In the genomic region with DNA sequence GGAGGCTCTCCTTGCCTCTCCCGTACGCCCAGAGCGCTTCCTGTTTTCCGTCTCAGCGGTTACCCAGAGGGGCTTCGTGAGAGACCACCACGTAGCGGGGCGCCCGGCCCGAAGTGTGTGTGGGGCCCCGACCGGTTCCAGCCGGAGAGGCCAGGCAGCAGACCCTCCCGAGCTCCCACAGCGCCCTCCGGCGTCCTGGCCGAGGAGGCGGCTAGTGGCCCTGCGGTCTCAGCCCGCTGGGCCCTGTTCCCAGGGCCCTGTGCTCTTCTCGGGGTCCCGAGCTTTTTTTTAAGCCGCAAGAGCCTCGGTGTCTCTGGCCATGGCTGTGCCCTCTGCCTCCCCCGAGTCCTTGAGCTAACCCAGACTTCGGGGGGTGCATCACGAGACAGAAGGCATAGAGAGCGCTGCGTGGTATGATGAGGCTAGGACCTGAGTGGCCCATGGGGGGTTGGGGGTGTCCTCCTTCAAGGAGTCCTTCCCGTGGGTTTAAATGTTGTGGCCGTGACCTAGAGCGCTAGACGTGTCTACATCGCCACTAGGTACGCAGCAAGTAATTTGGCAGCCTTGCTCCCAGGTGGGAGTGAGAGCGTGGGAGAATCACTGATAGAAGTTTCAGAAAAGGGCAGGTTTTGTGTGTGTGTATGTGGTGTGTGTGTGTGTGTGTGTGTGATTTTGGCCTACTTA, we compare ENCODE assay signal across 8 mouse cellular contexts. TPM values are rescaled to one million over a fixed set of nuclear protein-coding genes. Genes with fewer than 3 reads are reported as not detected.
DNase-seq lines count a peak whose midpoint lies in the region; ATAC-seq and TF ChIP-seq lines count a peak whose summit lies in the region.

No protein-coding gene starts in this region.

- H3K79me2 ChIP-seq in myocyte (ENCODE audit: control insufficient read depth, insufficient read depth): peaks cover 10% of the 10 kb centered on the region

- peak overlapping the region; percentile 98 for H3K4me2 ChIP-seq in forebrain, embryonic 11.5 days (ENCODE audit: low read depth, low read length, severe bottlenecking)
- H3K4me2 ChIP-seq in liver, embryonic 11.5 days: peak overlapping the region; percentile 97
- peak overlapping the region; percentile 86 for H3K4me2 ChIP-seq in myocyte (ENCODE audit: low read depth)

- H3K27ac ChIP-seq in layer of hippocampus, adult 2 months: peak overlapping the region; percentile 97
- peak overlapping the region; percentile 85 for H3K27ac ChIP-seq in forebrain, embryonic 11.5 days (ENCODE audit: low read depth, low read length)
- H3K27ac ChIP-seq in liver, embryonic 11.5 days (ENCODE audit: low read depth, low read length): peak overlapping the region; percentile 86

- H3K4me1 ChIP-seq in forebrain, embryonic 11.5 days (replicated peaks; ENCODE audit: control insufficient read depth, insufficient read depth, low read length): peaks cover 8% of the 10 kb centered on the region
- peaks cover 13% of the 10 kb centered on the region for H3K4me1 ChIP-seq in liver, embryonic 11.5 days (replicated peaks; ENCODE audit: control insufficient read depth, insufficient read depth, low read length)

- TF ChIP-seq POLR2A in myocyte (IDR thresholded peaks at IDR 0.05; ENCODE audit: insufficient read length, low read depth): no peak

- peak overlapping the region; percentile 94 for H3K9ac ChIP-seq in forebrain, embryonic 11.5 days (ENCODE audit: low read length)
- H3K9ac ChIP-seq in liver, embryonic 11.5 days (ENCODE audit: low read depth, low read length): peak overlapping the region; percentile 95

- peak overlapping the region; percentile 95 for H3K4me3 ChIP-seq in layer of hippocampus, adult 2 months
- H3K4me3 ChIP-seq in forebrain, embryonic 11.5 days (ENCODE audit: low read depth, low read length): peak overlapping the region; percentile 84
- H3K4me3 ChIP-seq in liver, embryonic 11.5 days (ENCODE audit: low read depth, low read length): peak overlapping the region; percentile 89
- H3K4me3 ChIP-seq in myocyte: peak overlapping the region; percentile 76

- H3K9me3 ChIP-seq in forebrain, embryonic 11.5 days (ENCODE audit: control insufficient read depth, low read length): no peaks in the 10 kb centered on the region
- no peaks in the 10 kb centered on the region for H3K9me3 ChIP-seq in liver, embryonic 11.5 days (ENCODE audit: control insufficient read depth, low read length)

- peak; percentile 8 to 13 for DNase-seq in layer of hippocampus, adult 2 months (ENCODE audit: low spot score in 2 of 2)
- DNase-seq in layer of hippocampus, adult 9-10 months (ENCODE audit: low spot score): no peak
- peak; percentile 64 for DNase-seq in brain, adult 2 months (ENCODE audit: low read depth, low spot score)
- peak; percentile 91 for DNase-seq in forebrain, embryonic 11.5 days (ENCODE audit: low spot score)
- no peak for DNase-seq in liver, embryonic 11.5 days (ENCODE audit: low spot score)
- DNase-seq in adrenal gland, adult 2 months: no peak

- TF ChIP-seq CTCF in layer of hippocampus, adult 2 months (conservative IDR thresholded peaks at IDR 0.05): peak; percentile 68

- no peaks in the 10 kb centered on the region for H3K27me3 ChIP-seq in forebrain, embryonic 11.5 days (ENCODE audit: control insufficient read depth, insufficient read depth, low read length)
- no peaks in the 10 kb centered on the region for H3K27me3 ChIP-seq in liver, embryonic 11.5 days (replicated peaks; ENCODE audit: control insufficient read depth, insufficient read depth, low read length)
- H3K27me3 ChIP-seq in myocyte (ENCODE audit: control insufficient read depth, insufficient read depth, insufficient read length): no peaks in the 10 kb centered on the region

- peak overlapping the region; percentile 42 for H3ac ChIP-seq in myocyte (ENCODE audit: control insufficient read depth, insufficient read length)

- ATAC-seq in forebrain, embryonic 11.5 days (replicated peaks; ENCODE audit: low FRiP score): peak; percentile 79
- ATAC-seq in inflammation-experienced regulatory T-cells, adult 6 months: peak; percentile 29
- peak; percentile 80 for ATAC-seq in liver, embryonic 11.5 days (replicated peaks; ENCODE audit: low FRiP score)

- H3K36me3 ChIP-seq in forebrain, embryonic 11.5 days (ENCODE audit: control insufficient read depth, insufficient read depth, low read length): no peaks in the 10 kb centered on the region
- H3K36me3 ChIP-seq in liver, embryonic 11.5 days (ENCODE audit: control insufficient read depth, insufficient read depth, low read length): no peaks in the 10 kb centered on the region
- no peaks in the 10 kb centered on the region for H3K36me3 ChIP-seq in myocyte (ENCODE audit: control insufficient read depth, insufficient read depth)

- WGBS in forebrain, embryonic 11.5 days: under 1% methylated on average over 36 of the region's 38 CpGs
- under 1% methylated on average over 38 of the region's 38 CpGs for WGBS in liver, embryonic 11.5 days

TF ChIP-seq in myocyte, 11 proteins besides CTCF, POLR2A, EP300 and RAD21:
- TF ChIP-seq MYOD1 (IDR thresholded peaks at IDR 0.05; ENCODE audit: control insufficient read depth in 1 of 3, insufficient read length in 2 of 3, low read depth in 2 of 3) (no peak), TCF3 (IDR thresholded peaks at IDR 0.05; ENCODE audit: insufficient read length, low read depth) (no peak), CEBPB (IDR thresholded peaks at IDR 0.05; ENCODE audit: insufficient read depth, poor library complexity, severe bottlenecking) (no peak), TCF12 (IDR thresholded peaks at IDR 0.05; ENCODE audit: insufficient read depth, poor library complexity, severe bottlenecking) (no peak), USF1 (IDR thresholded peaks at IDR 0.05; ENCODE audit: low read depth) (no peak), MAX (IDR thresholded peaks at IDR 0.05; ENCODE audit: low read depth) (no peak), POLR2AphosphoS2 (IDR thresholded peaks at IDR 0.05; ENCODE audit: insufficient read length, low read depth) (no peak), MYOG (IDR thresholded peaks at IDR 0.05; ENCODE audit: control insufficient read depth in 1 of 3, insufficient read depth in 1 of 3, insufficient read length in 2 of 3, low read depth in 2 of 3) (no peak), SRF (IDR thresholded peaks at IDR 0.05; ENCODE audit: control insufficient read depth, insufficient read length, low read depth) (no peak), REST (IDR thresholded peaks at IDR 0.05; ENCODE audit: insufficient read depth, insufficient read length) (no peak), E2F4 (IDR thresholded peaks at IDR 0.05; ENCODE audit: insufficient read depth) (no peak)

RNA-seq across cellular contexts. Expression of a gene that starts 0.6 kb away (rescaled TPM):
- 10 to 100 TPM; 53.7 to 54.1 TPM for total RNA-seq in layer of hippocampus, adult 2 months (2021)
- 51.1 and 53.2 TPM in 2 replicates for polyA plus RNA-seq in forebrain, embryonic 11.5 days (2014; fragmentation: Nextera tagmentation; extraction: Ambion mirVana)
- 10 to 100 TPM; 26.7 to 33.8 (median 27.6) TPM for polyA plus RNA-seq in inflammation-experienced regulatory T-cells, adult 6 months (2017; shearing (Covaris generic))
- 24.6 and 26.5 TPM in 2 replicates for polyA plus RNA-seq in liver, embryonic 11.5 days (2014; fragmentation: Nextera tagmentation; extraction: Ambion mirVana)
- 8.2 TPM for polyA plus RNA-seq in myocyte (2012; fragmentation: generic; extraction: Trizol)
- 10 to 100 TPM; 17.9 to 33.8 TPM for total RNA-seq in adrenal gland, adult 2 months (2021)
- 3.7 and 4.4 TPM in 2 replicates for polyA plus RNA-seq in adrenal gland, adult 2 months (2012; rRNA removed)

RNA-seq across cellular contexts. Expression of a gene that starts 29.3 kb away (rescaled TPM):
- total RNA-seq in layer of hippocampus, adult 2 months (2021): 100 to 1,000 TPM; 216 to 217 TPM
- 536 and 549 TPM in 2 replicates for polyA plus RNA-seq in forebrain, embryonic 11.5 days (2014; fragmentation: Nextera tagmentation; extraction: Ambion mirVana)
- 100 to 1,000 TPM in 2 of 3 experiments, 10 to 100 TPM in 1; 87.6 to 106 (median 103) TPM for polyA plus RNA-seq in inflammation-experienced regulatory T-cells, adult 6 months (2017; shearing (Covaris generic))
- 392 and 418 TPM in 2 replicates for polyA plus RNA-seq in liver, embryonic 11.5 days (2014; fragmentation: Nextera tagmentation; extraction: Ambion mirVana)
- polyA plus RNA-seq in myocyte (2012; fragmentation: generic; extraction: Trizol): 197 TPM
- total RNA-seq in adrenal gland, adult 2 months (2021): 100 to 1,000 TPM; 152 to 154 TPM
- polyA plus RNA-seq in adrenal gland, adult 2 months (2012; rRNA removed): 124 and 148 TPM in 2 replicates

Comparison
In these comparisons a context has a peak if more than half of its experiments do, and no peak if none do; other contexts are left out.
1. DNase-seq: peak in layer of hippocampus, adult 2 months (2 of 2), brain, adult 2 months (single experiment) and forebrain, embryonic 11.5 days (single experiment); none in layer of hippocampus, adult 9-10 months (single experiment), liver, embryonic 11.5 days (single experiment) and adrenal gland, adult 2 months (single experiment).
2. ATAC-seq: peak in every context shown above with its lines; median percentile 80 in liver, embryonic 11.5 days; 79 in forebrain, embryonic 11.5 days; 29 in inflammation-experienced regulatory T-cells, adult 6 months.
3. Peak in every context shown above with its lines, with median percentiles within 50 percentile points of each other: H3K27ac ChIP-seq, H3K4me3 ChIP-seq and H3K4me2 ChIP-seq.